Comparison of ENCODE assay signal across 8 mouse cellular contexts in genomic region chr10:117062894-117063253, GRCm38 (mm10). TPM values are rescaled to one million over a fixed set of nuclear protein-coding genes. Genes with fewer than 3 reads are reported as not detected.
A peak's percentile ranks its signal among the peaks of the same experiment; 100 is the strongest.
DNase-seq lines count a peak whose midpoint lies in the region; ATAC-seq and TF ChIP-seq lines count a peak whose summit lies in the region.

No protein-coding gene starts in this region.

- 3% methylated on average over 15 of the region's 15 CpGs for WGBS in lung, embryonic 14.5 days
- 3% methylated on average over 15 of the region's 15 CpGs for WGBS in limb, embryonic 13.5 days
- WGBS in neural tube, embryonic 14.5 days: 4% methylated on average over 15 of the region's 15 CpGs

- peak overlapping the region; percentile 94 for H3K4me3 ChIP-seq in lung, embryonic 14.5 days (ENCODE audit: low read depth, low read length)
- H3K4me3 ChIP-seq in limb, embryonic 13.5 days: peak overlapping the region; percentile 96
- peak overlapping the region; percentile 54 for H3K4me3 ChIP-seq in neural tube, embryonic 14.5 days (ENCODE audit: low read depth, low read length)

- 0 out of 2 replicates have a peak, but pooled peaks cover 5% of the 10 kb centered on the region for H3K4me1 ChIP-seq in lung, embryonic 14.5 days (ENCODE audit: insufficient read depth)
- H3K4me1 ChIP-seq in limb, embryonic 13.5 days: peaks cover 22% of the 10 kb centered on the region
- H3K4me1 ChIP-seq in neural tube, embryonic 14.5 days (ENCODE audit: control insufficient read depth, insufficient read depth, low read length): peaks cover 6% of the 10 kb centered on the region; the same call in 1 of the 2 replicates

- no peak overlapping the region for H3K27ac ChIP-seq in lung, embryonic 14.5 days (ENCODE audit: low read depth)
- peak overlapping the region; percentile 86 for H3K27ac ChIP-seq in limb, embryonic 13.5 days
- peak overlapping the region; percentile 76; the same call in 1 of the 2 replicates for H3K27ac ChIP-seq in neural tube, embryonic 14.5 days (ENCODE audit: low read depth, low read length)

- H3K9ac ChIP-seq in lung, embryonic 14.5 days: peak overlapping the region; percentile 89
- H3K9ac ChIP-seq in limb, embryonic 13.5 days: peak overlapping the region; percentile 91
- H3K9ac ChIP-seq in neural tube, embryonic 14.5 days (replicated peaks; ENCODE audit: low read depth, low read length): peak overlapping the region; percentile 60

- H3K4me2 ChIP-seq in lung, embryonic 14.5 days: peak overlapping the region; percentile 90
- H3K4me2 ChIP-seq in limb, embryonic 13.5 days (replicated peaks): peak overlapping the region; percentile 89
- H3K4me2 ChIP-seq in neural tube, embryonic 14.5 days (ENCODE audit: low read depth, low read length): peak overlapping the region; percentile 80

- H3K36me3 ChIP-seq in lung, embryonic 14.5 days (ENCODE audit: insufficient read depth): peaks cover 44% of the 10 kb centered on the region
- peaks cover 43% of the 10 kb centered on the region for H3K36me3 ChIP-seq in limb, embryonic 13.5 days
- peaks cover 20% of the 10 kb centered on the region for H3K36me3 ChIP-seq in neural tube, embryonic 14.5 days (ENCODE audit: control insufficient read depth, insufficient read depth, low read length)

- no peaks in the 10 kb centered on the region for H3K27me3 ChIP-seq in lung, embryonic 14.5 days (ENCODE audit: insufficient read depth, low read length)
- H3K27me3 ChIP-seq in limb, embryonic 13.5 days: no peaks in the 10 kb centered on the region
- no peaks in the 10 kb centered on the region for H3K27me3 ChIP-seq in neural tube, embryonic 14.5 days (ENCODE audit: control insufficient read depth, insufficient read depth, low read length)

- DNase-seq in lung, embryonic 14.5 days: no peak
- DNase-seq in lung, postnatal 14 days: no peak
- DNase-seq in left cerebral cortex, adult 11 months (ENCODE audit: low spot score): no peak
- DNase-seq in frontal cortex, adult 2 months (ENCODE audit: extremely low spot score in 1 of 2, low spot score in 1 of 2): no peak
- no peak for DNase-seq in kidney, adult 8-10 months

- ATAC-seq in lung, embryonic 14.5 days (ENCODE audit: insufficient read depth): no peak; the same call in 1 of the 2 replicates
- peak; percentile 33 for ATAC-seq in erythroblast, adult 5-6 weeks (replicated peaks; ENCODE audit: low FRiP score, poor library complexity, severe bottlenecking)
- ATAC-seq in limb, embryonic 13.5 days (ENCODE audit: low FRiP score, low read depth): no peak
- no peak for ATAC-seq in neural tube, embryonic 14.5 days (ENCODE audit: low read depth)

- no peak for TF ChIP-seq CTCF in lung, embryonic 14.5 days (IDR thresholded peaks at IDR 0.05; ENCODE audit: low read depth)

- H3K9me3 ChIP-seq in lung, embryonic 14.5 days (ENCODE audit: low read depth, low read length): no peaks in the 10 kb centered on the region
- no peaks in the 10 kb centered on the region for H3K9me3 ChIP-seq in limb, embryonic 13.5 days
- no peaks in the 10 kb centered on the region for H3K9me3 ChIP-seq in neural tube, embryonic 14.5 days (ENCODE audit: control insufficient read depth, low read length)

RNA-seq across cellular contexts. Expression of gene Cct2, which starts 0.7 kb away (rescaled TPM):
- 274 and 283 TPM in 2 replicates for polyA plus RNA-seq in lung, embryonic 14.5 days (2014; fragmentation: Nextera tagmentation; extraction: Ambion mirVana)
- 144 and 179 TPM in 2 replicates for total RNA-seq in erythroblast, adult 5-6 weeks (2015; ENCODE audit: low replicate concordance)
- total RNA-seq in erythroblast, adult 5-6 weeks (2017; ENCODE audit: low replicate concordance): 79.9 and 94.5 TPM in 2 replicates
- 264 and 268 TPM in 2 replicates for polyA plus RNA-seq in limb, embryonic 13.5 days (2015; fragmentation: Nextera tagmentation; extraction: Ambion mirVana)
- polyA plus RNA-seq in neural tube, embryonic 14.5 days (2014; fragmentation: Nextera tagmentation; extraction: Ambion mirVana): 272 and 288 TPM in 2 replicates
- 138 and 146 TPM in 2 replicates for polyA plus RNA-seq in frontal cortex, adult 2 months (2012; rRNA removed)

RNA-seq across cellular contexts. Expression of gene Lrrc10, which starts 17.7 kb away (rescaled TPM):
- 0.17 and 0.47 TPM in 2 replicates for polyA plus RNA-seq in lung, embryonic 14.5 days (2014; fragmentation: Nextera tagmentation; extraction: Ambion mirVana)
- total RNA-seq in erythroblast, adult 5-6 weeks (2015; ENCODE audit: low replicate concordance): not detected in 2 replicates
- total RNA-seq in erythroblast, adult 5-6 weeks (2017; ENCODE audit: low replicate concordance): not detected in 2 replicates
- not detected in 2 replicates for polyA plus RNA-seq in limb, embryonic 13.5 days (2015; fragmentation: Nextera tagmentation; extraction: Ambion mirVana)
- polyA plus RNA-seq in neural tube, embryonic 14.5 days (2014; fragmentation: Nextera tagmentation; extraction: Ambion mirVana): 0.18 TPM in 1 of 2 replicates, not detected in the other
- polyA plus RNA-seq in frontal cortex, adult 2 months (2012; rRNA removed): not detected in 2 replicates
